In genomic region chr8:120563851-120564837, GRCm38 (mm10) we compare ENCODE assay signal across 8 mouse cellular contexts. TPM values are rescaled to one million over a fixed set of nuclear protein-coding genes. Genes with fewer than 3 reads are reported as not detected.
DNase-seq lines count a peak whose midpoint lies in the region; ATAC-seq and TF ChIP-seq lines count a peak whose summit lies in the region.

No protein-coding gene starts in this region.

- peak; percentile 29 for TF ChIP-seq CTCF in liver, postnatal 0 days (IDR thresholded peaks at IDR 0.05; ENCODE audit: low read depth)

- peak; percentile 89 for DNase-seq in adrenal gland, adult 8-10 months
- peak; percentile 93 for DNase-seq in fibroblast of lung, adult 2 months (ENCODE audit: low read depth)
- peak; percentile 79 for DNase-seq in liver, postnatal 0 days
- peak; percentile 75 for DNase-seq in testis, postnatal 14 days (ENCODE audit: low spot score)

- H3K4me3 ChIP-seq in heart, embryonic 13.5 days, result peak overlapping the region; percentile 19
- H3K4me3 ChIP-seq in kidney, embryonic 16.5 days (ENCODE audit: low read length), result no peak overlapping the region
- no peak overlapping the region for H3K4me3 ChIP-seq in liver, postnatal 0 days (ENCODE audit: low read depth, low read length)
- H3K4me3 ChIP-seq in neural tube, embryonic 13.5 days, result no peak overlapping the region

- H3K9ac ChIP-seq in heart, embryonic 13.5 days, result peak overlapping the region; percentile 75
- H3K9ac ChIP-seq in kidney, embryonic 16.5 days (replicated peaks; ENCODE audit: low read length), result no peak overlapping the region
- no peak overlapping the region for H3K9ac ChIP-seq in liver, postnatal 0 days (replicated peaks)
- peak overlapping the region; percentile 22; the same call in 1 of the 2 replicates for H3K9ac ChIP-seq in neural tube, embryonic 13.5 days

- H3K27me3 ChIP-seq in heart, embryonic 13.5 days (replicated peaks), result no peaks in the 10 kb centered on the region
- no peaks in the 10 kb centered on the region for H3K27me3 ChIP-seq in kidney, embryonic 16.5 days (ENCODE audit: insufficient read depth, low read length)
- no peaks in the 10 kb centered on the region for H3K27me3 ChIP-seq in liver, postnatal 0 days (ENCODE audit: insufficient read depth, low read length)
- no peaks in the 10 kb centered on the region for H3K27me3 ChIP-seq in neural tube, embryonic 13.5 days

- peaks cover 77% of the 10 kb centered on the region for H3K4me1 ChIP-seq in heart, embryonic 13.5 days
- peaks cover 65% of the 10 kb centered on the region for H3K4me1 ChIP-seq in kidney, embryonic 16.5 days (ENCODE audit: insufficient read depth, low read length)
- H3K4me1 ChIP-seq in liver, postnatal 0 days (ENCODE audit: insufficient read depth), result peaks cover 16% of the 10 kb centered on the region
- H3K4me1 ChIP-seq in neural tube, embryonic 13.5 days (replicated peaks), result peaks cover 86% of the 10 kb centered on the region

- 15% methylated on average over 20 of the region's 20 CpGs for WGBS in heart, embryonic 13.5 days
- 22% methylated on average over 20 of the region's 20 CpGs for WGBS in kidney, embryonic 16.5 days
- 47% methylated on average over 20 of the region's 20 CpGs for WGBS in liver, postnatal 0 days (ENCODE audit: insufficient replicate concordance)
- WGBS in neural tube, embryonic 13.5 days, result 14% methylated on average over 20 of the region's 20 CpGs

- H3K36me3 ChIP-seq in heart, embryonic 13.5 days, result peaks cover 50% of the 10 kb centered on the region
- H3K36me3 ChIP-seq in kidney, embryonic 16.5 days (ENCODE audit: insufficient read depth, low read length), result peaks cover 29% of the 10 kb centered on the region
- H3K36me3 ChIP-seq in liver, postnatal 0 days (replicated peaks; ENCODE audit: insufficient read depth, low read length), result peaks cover 77% of the 10 kb centered on the region
- H3K36me3 ChIP-seq in neural tube, embryonic 13.5 days, result peaks cover 28% of the 10 kb centered on the region

- ATAC-seq in CD4-positive, CD25-positive, alpha-beta regulatory T cell, adult 4 months, result peak; percentile 70
- ATAC-seq in heart, embryonic 13.5 days (ENCODE audit: extremely low read depth, insufficient number of reproducible peaks, low FRiP score, low TSS enrichment), result peak; percentile 58
- ATAC-seq in kidney, embryonic 16.5 days (ENCODE audit: low FRiP score, low TSS enrichment), result peak; percentile 49
- ATAC-seq in liver, postnatal 0 days, result peak; percentile 72
- peak; percentile 53 for ATAC-seq in neural tube, embryonic 13.5 days (ENCODE audit: low read depth)

- no peaks in the 10 kb centered on the region for H3K9me3 ChIP-seq in heart, embryonic 13.5 days
- 0 out of 2 replicates have a peak, but pooled peaks cover 6% of the 10 kb centered on the region for H3K9me3 ChIP-seq in kidney, embryonic 16.5 days (ENCODE audit: low read length)
- no peaks in the 10 kb centered on the region for H3K9me3 ChIP-seq in liver, postnatal 0 days (ENCODE audit: low read length)
- no peaks in the 10 kb centered on the region for H3K9me3 ChIP-seq in neural tube, embryonic 13.5 days

- H3K27ac ChIP-seq in heart, embryonic 13.5 days (replicated peaks), result peak overlapping the region; percentile 98
- peak overlapping the region; percentile 75 for H3K27ac ChIP-seq in kidney, embryonic 16.5 days (ENCODE audit: low read length)
- H3K27ac ChIP-seq in liver, postnatal 0 days (ENCODE audit: low read depth), result peak overlapping the region; percentile 69
- peak overlapping the region; percentile 89 for H3K27ac ChIP-seq in neural tube, embryonic 13.5 days (replicated peaks)

- TF ChIP-seq EP300 in liver, postnatal 0 days (IDR thresholded peaks at IDR 0.05; ENCODE audit: low read depth), result 0 out of 2 replicates have a peak, but pooled peaks have one; percentile 28

- H3K4me2 ChIP-seq in heart, embryonic 13.5 days, result peak overlapping the region; percentile 57
- H3K4me2 ChIP-seq in kidney, embryonic 16.5 days (replicated peaks; ENCODE audit: low read depth, low read length), result peak overlapping the region; percentile 11; the same call in 1 of the 2 replicates
- 0 out of 2 replicates have a peak overlapping the region, but pooled peaks have one; percentile 2 for H3K4me2 ChIP-seq in liver, postnatal 0 days (ENCODE audit: low read depth, low read length)
- H3K4me2 ChIP-seq in neural tube, embryonic 13.5 days, result peak overlapping the region; percentile 15

RNA-seq across cellular contexts. Expression of gene Gins2, which starts 25.0 kb away (rescaled TPM):
- polyA plus RNA-seq in CD4-positive, CD25-positive, alpha-beta regulatory T cell, adult 4 months (2017; shearing (Covaris generic)), result 10 to 100 TPM; 14.6 to 20.6 TPM
- total RNA-seq in adrenal gland, adult 8-10 months (2022), result 1 to 10 TPM; 5.2 to 10.0 (median 6.5) TPM
- polyA plus RNA-seq in heart, embryonic 13.5 days (2015; fragmentation: Nextera tagmentation; extraction: Ambion mirVana), result 79.8 and 80.4 TPM in 2 replicates
- polyA plus RNA-seq in kidney, embryonic 16.5 days (2015; fragmentation: Nextera tagmentation; extraction: Ambion mirVana), result 114 and 117 TPM in 2 replicates
- 18.6 and 20.3 TPM in 2 replicates for polyA plus RNA-seq in liver, postnatal 0 days (2015; fragmentation: Nextera tagmentation; extraction: Ambion mirVana)
- polyA plus RNA-seq in neural tube, embryonic 13.5 days (2015; fragmentation: Nextera tagmentation; extraction: Ambion mirVana), result 20.1 and 21.5 TPM in 2 replicates

Comparison
In these comparisons a context has a peak if more than half of its experiments do, and no peak if none do; other contexts are left out.
1. H3K4me2 ChIP-seq: peak in every context shown above with its lines; median percentile 57 in heart, embryonic 13.5 days; 15 in neural tube, embryonic 13.5 days; 11 in kidney, embryonic 16.5 days; 2 in liver, postnatal 0 days.
2. H3K9ac ChIP-seq: peak in heart, embryonic 13.5 days (single experiment) and neural tube, embryonic 13.5 days (single experiment); none in kidney, embryonic 16.5 days (single experiment) and liver, postnatal 0 days (single experiment).
3. Peak in every context shown above with its lines, with median percentiles within 50 percentile points of each other: ATAC-seq, DNase-seq and H3K27ac ChIP-seq.